Mouse (Mus musculus): ENCODE measurements at regions not wholly inside any gene's neighbourhood (a gene's known extent, or its start where the extent isn't known, plus 50 kb on each side); places are given as distances from the start of the nearest gene placed in this dataset.

- Histone ChIP-seq H3K9me3 (replicated peaks; ENCODE audit: low read length) (no peaks in the 10 kb centered on the region), H3K4me2 (ENCODE audit: insufficient read depth, low read depth, poor library complexity, severe bottlenecking) (no peak overlapping the region), H3K4me3 (replicated peaks in 1 of 3; ENCODE audit: low read depth in 2 of 3, low read length in 2 of 3, poor library complexity in 1 of 3) (no peak overlapping the region), H3K9ac (ENCODE audit: insufficient read depth, low read depth) (no peak overlapping the region), H3K4me1 (ENCODE audit: control insufficient read depth in 1 of 2, insufficient read depth in 2 of 2) (peaks cover 0 to 11% of the 10 kb centered on the region in 2 experiments; a peak in 2 of 4 replicates), H3K79me2 (replicated peaks; ENCODE audit: control insufficient read depth, extremely low read depth, insufficient read depth, poor library complexity, severe bottlenecking) (no peaks in the 10 kb centered on the region), H3K27me3 (replicated peaks) (peaks cover 90% of the 10 kb centered on the region), H3K36me3 (replicated peaks in 1 of 2; ENCODE audit: control insufficient read depth in 1 of 2, insufficient read depth in 1 of 2, low read length in 1 of 2) (no peaks in the 10 kb centered on the region), H3K27ac (ENCODE audit: insufficient read depth, low read depth) (no peak overlapping the region)
- no peak for DNase-seq (ENCODE audit: extremely low read depth)
- TF ChIP-seq ETS1 (conservative IDR thresholded peaks at IDR 0.05; ENCODE audit: low read depth, low read length) (no peak), JUND (conservative IDR thresholded peaks at IDR 0.05; ENCODE audit: low read depth, low read length) (no peak), MYC (IDR thresholded peaks at IDR 0.05; ENCODE audit: low read depth, low read length) (no peak), JUN (IDR thresholded peaks at IDR 0.05; ENCODE audit: insufficient read depth, low read depth, low read length) (no peak), ZKSCAN1 (IDR thresholded peaks at IDR 0.05; ENCODE audit: borderline replicate concordance, low read depth, low read length) (no peak), TBP (conservative IDR thresholded peaks at IDR 0.05; ENCODE audit: low read depth, low read length) (no peak), POLR2A (IDR thresholded peaks at IDR 0.05; ENCODE audit: low read depth, low read length) (no peak), HCFC1 (IDR thresholded peaks at IDR 0.05; ENCODE audit: low read depth, low read length) (no peak), ZNF384 (IDR thresholded peaks at IDR 0.05; ENCODE audit: low read depth, low read length) (no peak), NRF1 (IDR thresholded peaks at IDR 0.05; ENCODE audit: low read depth, low read length) (no peak), POLR2AphosphoS2 (IDR thresholded peaks at IDR 0.05; ENCODE audit: low read depth, low read length) (no peak), ZMIZ1 (IDR thresholded peaks at IDR 0.05; ENCODE audit: low read depth, low read length) (no peak), CHD1 (IDR thresholded peaks at IDR 0.05; ENCODE audit: low read depth, low read length) (no peak), PAX5 (IDR thresholded peaks at IDR 0.05; ENCODE audit: low read length) (no peak), RCOR1 (conservative IDR thresholded peaks at IDR 0.05; ENCODE audit: low read depth, low read length) (no peak), ELF1 (IDR thresholded peaks at IDR 0.05; ENCODE audit: low read depth, low read length) (no peak)
- dilution Hi-C loops (cut with MboI; ENCODE audit: extremely low pct_ligation_motif_present, extremely low pct_unique_long_range_greater_than_20kb, low sequenced_read_pairs) = no loop called here
- in situ Hi-C loops (cut with MboI; ENCODE audit: low pct_ligation_motif_present, low pct_unique_long_range_greater_than_20kb, low sequenced_read_pairs) = no loop called here
Measured at GRCm38 (mm10) chr4:137212106-137212505, 65.2 kb upstream of the Wnt4 start.

DNA sequence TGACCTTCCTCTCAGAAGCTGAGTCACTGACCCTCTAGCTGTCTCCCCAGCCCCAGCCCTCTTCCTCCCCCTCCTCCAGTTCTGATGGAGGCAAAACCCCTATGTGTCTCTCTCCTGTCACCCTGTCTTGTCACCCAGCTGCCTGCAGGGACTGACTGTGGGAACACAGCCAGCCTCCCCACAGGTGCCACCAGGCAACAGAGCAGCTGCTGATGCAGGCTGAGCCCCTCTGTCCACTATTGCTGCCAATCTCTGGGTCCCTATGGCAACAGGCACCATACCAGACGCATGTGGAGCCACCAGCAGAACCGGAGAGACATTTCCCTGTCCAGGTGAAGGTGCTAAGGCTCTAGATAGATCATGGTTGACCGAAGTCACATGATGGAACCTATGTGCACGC is 66.0 kb upstream of the Wnt4 start:
- H3K4me2 ChIP-seq (ENCODE audit: insufficient read depth, low read depth, poor library complexity, severe bottlenecking) = no peak overlapping the region
- no peak for TF ChIP-seq PAX5 (IDR thresholded peaks at IDR 0.05; ENCODE audit: low read length)
- TF ChIP-seq CTCF (conservative IDR thresholded peaks at IDR 0.05 in 1 of 2, IDR thresholded peaks at IDR 0.05 in 1 of 2; ENCODE audit: low read depth in 2 of 2, low read length in 2 of 2) = no peak
- TF ChIP-seq MAFK (IDR thresholded peaks at IDR 0.05; ENCODE audit: insufficient replicate concordance, low read length) = no peak
- no peak for TF ChIP-seq ZMIZ1 (IDR thresholded peaks at IDR 0.05; ENCODE audit: low read depth, low read length)
- TF ChIP-seq NELFE (IDR thresholded peaks at IDR 0.05; ENCODE audit: low read depth, low read length) = no peak
- no peak for TF ChIP-seq SMC3 (IDR thresholded peaks at IDR 0.05; ENCODE audit: low read depth, low read length)
- TF ChIP-seq EP300 (IDR thresholded peaks at IDR 0.05; ENCODE audit: low read length) = no peak
- no peak for TF ChIP-seq UBTF (IDR thresholded peaks at IDR 0.05; ENCODE audit: low read depth, low read length)
- TF ChIP-seq ZKSCAN1 (IDR thresholded peaks at IDR 0.05; ENCODE audit: borderline replicate concordance, low read depth, low read length) = no peak
- TF ChIP-seq POLR2AphosphoS2 (IDR thresholded peaks at IDR 0.05; ENCODE audit: low read depth, low read length) = no peak
- TF ChIP-seq TBP (conservative IDR thresholded peaks at IDR 0.05; ENCODE audit: low read depth, low read length) = no peak
- no peak for TF ChIP-seq ZNF384 (IDR thresholded peaks at IDR 0.05; ENCODE audit: low read depth, low read length)
- no peak for TF ChIP-seq JUND (conservative IDR thresholded peaks at IDR 0.05; ENCODE audit: low read depth, low read length)
- no peak for TF ChIP-seq ETS1 (conservative IDR thresholded peaks at IDR 0.05; ENCODE audit: low read depth, low read length)
- TF ChIP-seq MXI1 (IDR thresholded peaks at IDR 0.05; ENCODE audit: low read depth, low read length) = no peak
- no peak for TF ChIP-seq BHLHE40 (IDR thresholded peaks at IDR 0.05; ENCODE audit: low read depth, low read length)
- no peak for TF ChIP-seq IRF4 (IDR thresholded peaks at IDR 0.05; ENCODE audit: low read depth, low read length)
- TF ChIP-seq MEF2A (IDR thresholded peaks at IDR 0.05; ENCODE audit: borderline replicate concordance, low read depth, low read length) = no peak
- TF ChIP-seq ELF1 (IDR thresholded peaks at IDR 0.05; ENCODE audit: low read depth, low read length) = no peak
- dilution Hi-C loops (cut with MboI; ENCODE audit: extremely low pct_ligation_motif_present, extremely low pct_unique_long_range_greater_than_20kb, low sequenced_read_pairs) = no loop called here
- no peaks in the 10 kb centered on the region for H3K79me2 ChIP-seq (replicated peaks; ENCODE audit: control insufficient read depth, extremely low read depth, insufficient read depth, poor library complexity, severe bottlenecking)
- in situ Hi-C loops (cut with MboI; ENCODE audit: low pct_ligation_motif_present, low pct_unique_long_range_greater_than_20kb, low sequenced_read_pairs) = no loop called here
- no peak overlapping the region for H3K4me3 ChIP-seq (replicated peaks in 1 of 3; ENCODE audit: low read depth in 2 of 3, low read length in 2 of 3, poor library complexity in 1 of 3)
- no peak overlapping the region for H3K9ac ChIP-seq (ENCODE audit: insufficient read depth, low read depth)
- peaks cover 89% of the 10 kb centered on the region for H3K27me3 ChIP-seq (replicated peaks)
- no peak for DNase-seq (ENCODE audit: extremely low read depth)
- no peaks in the 10 kb centered on the region for H3K36me3 ChIP-seq (replicated peaks in 1 of 2; ENCODE audit: control insufficient read depth in 1 of 2, insufficient read depth in 1 of 2, low read length in 1 of 2)
- peaks cover 0 to 11% of the 10 kb centered on the region in 2 experiments; a peak in 2 of 4 replicates for H3K4me1 ChIP-seq (ENCODE audit: control insufficient read depth in 1 of 2, insufficient read depth in 2 of 2)
- H3K27ac ChIP-seq (ENCODE audit: insufficient read depth, low read depth) = no peak overlapping the region
- no peaks in the 10 kb centered on the region for H3K9me3 ChIP-seq (replicated peaks; ENCODE audit: low read length)

All from CH12.LX (cell line).